Mouse (Mus musculus) olfactory bulb, adult 2 months (tissue): ENCODE measurements around the gene Kalrn.

Experiments
- CTCF ChIP-seq: fragments of 200-500 bp; IDR thresholded peaks from 2 replicates; pipeline ENCODE4 v1.5.1; 2012; ENCODE audit warnings: low read depth, mild to moderate bottlenecking, low read length, moderate library complexity; ENCODE audit not compliant: insufficient read depth
- POLR2A ChIP-seq: fragments of 200-500 bp; IDR thresholded peaks from 2 replicates; pipeline ENCODE4 v1.6.1; 2012; ENCODE audit warnings: mild to moderate bottlenecking, low read depth, low read length, moderate library complexity; ENCODE audit not compliant: insufficient read depth

DNA sequence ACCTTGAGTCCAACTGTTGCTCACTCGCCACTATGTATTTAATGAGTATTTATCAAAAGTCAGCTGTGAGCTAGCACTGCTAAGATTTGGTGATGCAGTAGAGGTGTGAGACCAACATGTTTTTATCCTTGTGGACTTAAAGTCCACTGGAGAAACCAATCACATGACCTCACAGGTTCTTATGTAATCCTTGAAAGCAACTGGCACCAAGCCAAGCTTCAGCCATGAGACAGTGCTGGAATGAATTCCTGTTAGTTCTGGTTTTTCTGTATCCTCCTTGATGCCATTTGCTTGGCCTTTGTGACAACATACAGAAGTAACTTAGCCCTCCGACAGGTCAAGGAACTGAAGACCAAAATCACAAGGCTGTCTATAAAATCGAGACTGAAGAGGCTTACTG, 413.8 kb downstream of the Kalrn start:
- TF ChIP-seq POLR2A (no peak), CTCF (no peak)
